Mouse (Mus musculus) testis, postnatal 10 days (tissue): ENCODE measurements around the gene Cyp21a1.
"Not testable (repeated sequence)": the region's sequence is repeated elsewhere in the genome, so short reads cannot be mapped to it uniquely, and the experiment has no call there.

Source experiments
- DNase-seq: peaks from one replicate; pipeline ENCODE4 v3.0.0; 2021; ENCODE audit warnings: low spot score

Cyp21a1 gene

DNA sequence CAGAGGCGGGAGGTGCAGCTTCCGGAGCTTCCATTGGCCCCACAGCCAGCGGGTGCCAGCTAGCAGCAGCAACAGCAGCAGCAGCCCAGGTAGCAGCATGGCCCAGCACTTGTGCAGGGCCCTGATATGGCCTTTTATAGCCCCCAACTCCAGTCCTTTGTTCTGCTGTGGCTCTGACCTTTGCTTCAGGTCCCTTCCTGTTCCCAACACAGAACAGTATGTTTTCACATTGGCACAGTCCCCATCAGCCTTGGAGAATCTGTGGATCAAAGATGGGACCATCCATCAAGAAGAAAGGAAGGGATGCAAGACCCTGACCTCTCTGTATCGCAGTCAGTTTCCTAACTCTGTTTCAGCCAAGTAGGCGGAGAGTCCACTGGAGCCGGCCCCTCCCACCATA lies at the start of gene Cyp21a1:
TSS of gene Cyp21a1 (minus strand) at position 261 of the 400 bp plus-strand sequence.
- DNase-seq, result not testable (repeated sequence)

DNA sequence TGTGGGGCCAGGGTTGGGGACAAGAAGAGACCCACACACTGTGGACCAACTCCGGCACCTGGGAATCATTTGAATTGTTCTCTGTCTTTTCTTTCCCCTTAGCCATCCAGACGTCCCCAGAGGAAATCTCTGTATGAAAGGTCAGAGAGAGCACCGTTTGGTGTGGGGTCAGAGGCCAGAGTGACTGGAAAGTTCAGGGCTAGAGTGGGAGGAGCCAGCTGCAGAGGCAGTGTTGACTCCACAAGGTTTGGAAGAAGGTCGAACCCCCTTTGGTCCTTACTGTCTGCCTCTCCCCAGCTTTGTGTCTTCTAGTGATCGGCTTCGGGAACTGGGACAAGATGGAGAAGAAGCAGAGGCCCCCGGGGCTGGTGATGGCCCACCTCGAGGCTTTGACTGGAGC lies 49.1 kb upstream of the Cyp21a1 start:
- DNase-seq, result no peak

DNA sequence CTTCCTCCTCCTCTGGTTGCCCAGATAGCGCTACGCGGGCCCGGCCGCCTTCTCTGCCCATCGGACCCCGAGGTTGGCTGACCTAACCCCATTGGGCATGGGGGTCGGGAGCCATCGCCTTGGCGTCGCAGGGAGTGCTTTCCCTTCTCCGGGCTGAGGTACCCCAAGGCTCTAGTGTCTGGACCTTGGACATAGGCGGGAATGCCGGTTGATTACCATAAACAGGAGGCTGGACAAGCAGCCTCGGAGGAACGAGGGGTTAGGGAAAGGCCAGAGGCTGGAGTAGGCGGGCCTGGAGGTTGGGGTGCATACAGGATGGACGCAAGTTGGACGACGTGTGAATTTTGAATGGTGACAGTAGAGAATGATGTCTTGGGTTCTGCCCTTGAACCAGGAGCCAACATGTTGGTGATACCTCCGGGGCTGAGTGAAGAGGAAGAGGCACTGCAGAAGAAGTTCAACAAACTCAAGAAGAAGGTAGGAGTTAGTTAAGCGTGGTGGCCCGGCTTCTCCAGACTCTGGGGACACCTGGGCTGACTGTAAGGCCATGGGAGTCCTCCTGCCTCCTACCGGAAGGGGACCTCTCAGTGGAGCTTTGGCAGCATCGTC lies 46.3 kb upstream of the Cyp21a1 start:
- DNase-seq, result no peak

DNA sequence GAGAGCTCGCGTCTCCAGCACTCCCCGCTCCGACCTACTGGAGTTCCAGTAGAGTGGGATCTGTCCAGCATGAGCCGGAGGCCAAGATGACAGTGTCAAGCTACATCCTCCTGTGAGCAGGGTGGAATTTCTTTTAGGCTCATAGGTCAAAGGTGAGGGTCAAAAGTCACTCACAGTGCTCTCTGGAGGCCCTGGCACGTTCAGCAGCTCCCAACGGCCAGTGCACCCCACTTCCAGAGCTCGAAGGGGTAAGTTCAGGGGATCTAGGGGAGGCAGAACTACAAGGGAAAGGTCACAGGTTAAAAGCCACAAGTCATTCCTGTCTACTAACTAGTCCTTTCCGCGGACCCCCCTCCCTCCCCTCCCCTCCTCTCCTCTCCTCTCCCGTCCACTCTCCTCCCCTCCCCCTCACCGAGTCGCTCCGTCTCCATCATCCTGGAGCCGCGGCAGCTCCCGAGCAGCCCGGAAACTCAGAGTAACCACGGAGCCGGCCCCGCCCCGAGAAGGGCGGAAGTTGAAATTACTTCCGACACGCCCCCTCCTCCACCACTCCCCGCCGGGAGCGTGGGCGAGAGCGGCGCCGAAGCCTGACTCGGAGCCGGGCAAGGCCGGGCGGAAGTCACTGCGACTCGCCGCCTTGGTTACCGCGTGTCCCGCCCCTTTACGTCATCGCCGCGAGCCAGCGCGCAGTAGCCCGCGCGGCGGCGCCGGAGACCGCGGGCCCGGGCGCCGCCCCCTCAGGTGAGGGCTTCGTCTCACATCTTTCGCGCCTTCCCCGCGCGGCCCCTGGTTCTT lies 45.6 kb upstream of the Cyp21a1 start, which contains the start of the genes Skiv2l and Nelfe:
TSS of gene Skiv2l (minus strand) at position 489 of the 795 bp plus-strand sequence.
TSS of gene Nelfe (plus strand) at position 670 of the 795 bp plus-strand sequence.
- DNase-seq, result peak; percentile 99

DNA sequence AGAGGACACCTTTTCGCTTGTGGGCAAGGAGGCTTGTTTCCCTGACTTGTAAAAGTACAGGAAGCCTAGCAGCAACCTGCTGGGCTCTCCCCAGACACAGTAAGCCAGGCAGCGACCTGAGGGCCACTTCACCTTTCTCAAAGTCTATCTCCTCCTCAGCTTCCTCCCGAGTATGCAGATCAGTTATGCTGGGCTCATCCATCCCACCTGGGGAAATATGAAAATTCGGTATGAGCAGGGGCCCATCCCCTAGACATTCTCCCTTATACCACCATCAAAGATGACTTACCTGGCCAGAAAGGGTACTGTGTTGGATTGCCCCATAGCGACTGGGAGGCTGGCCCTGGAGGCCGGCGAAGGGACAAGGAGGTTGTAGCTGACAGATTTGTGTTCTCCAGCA lies 43.3 kb upstream of the Cyp21a1 start:
- no peak for DNase-seq

DNA sequence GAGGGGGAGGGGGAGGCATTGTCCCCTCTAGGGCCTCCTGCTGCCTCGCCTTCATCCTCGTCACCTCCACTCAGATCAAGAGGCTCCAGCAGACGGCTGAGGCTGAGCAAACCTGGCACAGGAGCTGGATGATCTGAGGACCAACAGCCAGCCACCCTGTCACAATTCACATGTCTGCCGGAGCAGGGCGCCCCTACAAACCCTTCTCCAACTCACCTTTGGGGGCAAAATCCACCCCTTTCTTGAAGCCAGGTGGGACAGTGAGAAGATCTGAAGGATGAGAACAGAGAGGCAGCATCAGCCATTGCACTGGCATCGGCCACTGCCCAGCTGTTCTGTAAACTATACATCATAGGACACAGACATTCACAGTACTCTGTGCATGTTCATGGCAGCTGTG lies 42.8 kb upstream of the Cyp21a1 start:
- DNase-seq, result no peak

DNA sequence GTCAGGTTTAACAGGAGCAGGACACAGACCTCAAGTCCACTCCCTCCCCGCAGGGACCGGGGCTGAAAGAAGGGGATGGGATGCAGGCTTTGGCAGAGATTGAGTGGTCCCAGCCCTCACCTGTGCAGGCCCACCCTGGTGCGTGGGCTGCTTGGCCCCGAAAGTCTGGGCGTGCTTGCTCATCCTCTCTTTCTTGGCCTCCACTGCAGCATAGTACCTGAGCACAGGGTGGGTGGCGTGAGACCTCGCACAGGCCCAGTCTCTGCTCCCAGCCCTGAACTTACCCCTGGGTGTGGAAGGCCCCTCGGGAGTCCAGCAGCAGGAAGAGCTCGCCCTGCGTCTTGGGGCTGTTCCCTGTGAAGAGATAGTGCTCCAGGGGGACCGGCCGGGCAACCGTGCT lies 40.5 kb upstream of the Cyp21a1 start:
- no peak for DNase-seq

DNA sequence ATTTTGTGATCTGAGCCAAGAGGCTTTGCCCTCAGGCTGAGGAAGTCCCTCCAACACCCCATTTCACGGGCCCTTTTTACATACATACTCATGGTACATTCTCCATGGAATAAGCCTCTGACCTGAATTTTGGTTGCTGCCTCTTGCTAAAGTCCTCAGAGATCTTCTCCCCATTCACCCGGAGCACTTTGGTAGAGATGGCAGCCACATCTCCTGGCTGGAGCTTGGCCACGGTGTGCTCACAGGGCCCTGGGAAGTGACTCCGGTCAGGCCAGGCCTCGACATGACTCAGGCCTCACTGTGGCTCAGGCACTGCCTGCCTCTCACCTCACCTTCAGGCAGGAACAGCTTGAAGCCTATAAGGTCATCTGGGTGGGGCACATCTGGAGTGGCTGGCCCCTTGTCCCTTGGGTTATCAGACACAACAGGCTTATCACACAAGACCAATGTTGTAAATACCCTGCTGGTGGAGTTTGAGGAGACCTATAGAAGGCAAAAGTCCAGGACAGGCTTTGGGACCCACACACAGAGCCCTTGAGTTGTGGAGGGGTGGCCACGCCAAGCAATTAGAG lies 36.5 kb upstream of the Cyp21a1 start:
- DNase-seq, result no peak

DNA sequence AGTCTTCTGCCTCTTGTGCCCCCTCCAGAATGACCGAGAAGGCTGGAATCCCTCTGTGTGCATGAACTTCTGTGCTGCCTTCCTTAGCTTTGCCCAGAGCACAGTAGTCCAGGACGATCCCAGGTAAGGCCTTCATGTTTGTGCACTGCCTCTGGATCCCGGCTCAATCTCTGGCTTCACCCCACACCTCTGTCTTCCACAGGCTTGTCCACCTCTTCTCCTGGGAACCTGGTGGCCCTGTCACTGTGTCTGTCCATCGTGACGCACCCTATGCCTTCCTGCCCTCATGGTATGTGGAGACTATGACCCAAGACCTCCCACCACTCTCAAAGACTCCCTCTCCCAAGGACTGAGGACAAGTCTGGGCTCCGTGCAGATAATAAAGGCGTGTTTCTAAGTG lies 34.4 kb upstream of the Cyp21a1 start:
- no peak for DNase-seq

DNA sequence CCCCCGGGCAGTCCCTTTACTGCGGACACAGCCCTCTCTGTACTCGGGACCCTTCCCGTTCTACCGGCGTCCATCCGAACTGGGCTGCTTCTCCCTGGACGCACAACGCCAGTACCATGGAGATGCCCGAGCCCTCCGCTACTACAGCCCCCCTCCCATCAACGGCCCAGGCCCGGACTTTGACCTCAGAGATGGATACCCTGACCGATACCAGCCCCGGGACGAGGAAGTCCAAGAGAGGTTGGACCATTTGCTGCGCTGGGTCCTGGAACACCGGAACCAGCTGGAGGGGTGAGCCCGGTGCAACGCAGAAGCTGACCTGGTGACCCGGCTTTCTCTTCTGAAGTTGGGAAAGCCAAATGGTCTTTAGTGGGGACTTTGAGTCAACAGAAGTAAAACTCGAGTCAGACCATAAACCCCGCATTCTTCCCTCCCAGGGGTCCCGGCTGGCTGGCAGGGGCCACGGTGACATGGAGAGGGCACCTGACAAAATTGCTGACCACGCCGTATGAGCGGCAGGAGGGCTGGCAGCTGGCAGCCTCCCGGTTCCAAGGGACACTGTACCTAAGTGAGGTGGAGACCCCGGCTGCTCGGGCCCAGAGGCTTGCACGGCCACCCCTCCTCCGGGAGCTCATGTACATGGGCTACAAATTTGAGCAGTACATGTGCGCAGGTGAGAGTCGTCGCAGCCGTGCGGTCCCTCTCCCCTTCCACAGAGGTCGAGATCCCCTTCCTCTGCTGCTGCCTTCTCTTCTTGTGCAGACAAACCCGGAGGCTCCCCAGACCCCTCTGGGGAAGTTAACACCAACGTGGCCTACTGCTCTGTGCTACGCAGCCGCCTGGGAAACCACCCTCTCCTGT lies 33.3 kb upstream of the Cyp21a1 start:
- no peak for DNase-seq

DNA sequence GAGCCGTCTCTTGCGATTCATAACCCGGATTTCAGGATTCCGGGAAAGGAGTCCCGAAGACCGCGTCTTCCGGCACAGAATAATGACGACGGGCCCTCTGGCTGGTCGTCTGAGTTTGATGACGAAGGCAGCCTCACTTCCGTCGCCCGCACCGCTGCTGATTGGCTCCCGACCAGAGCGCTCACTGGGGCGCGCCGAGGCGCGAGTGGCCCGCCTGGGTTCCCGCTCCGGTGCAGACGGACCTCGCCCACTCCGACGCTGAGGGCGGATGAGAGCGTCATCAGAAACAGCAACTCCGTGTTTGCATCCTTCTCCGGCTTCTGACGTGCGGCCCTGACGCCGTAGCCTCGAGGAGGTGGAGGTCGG lies 32.5 kb upstream of the Cyp21a1 start, which contains the start of the genes Stk19 and Dxo:
TSS of gene Stk19 (minus strand) at position 90 of the 366 bp plus-strand sequence.
TSS of gene Dxo (plus strand) at position 164 of the 366 bp plus-strand sequence.
- DNase-seq, result peak; percentile 97

DNA sequence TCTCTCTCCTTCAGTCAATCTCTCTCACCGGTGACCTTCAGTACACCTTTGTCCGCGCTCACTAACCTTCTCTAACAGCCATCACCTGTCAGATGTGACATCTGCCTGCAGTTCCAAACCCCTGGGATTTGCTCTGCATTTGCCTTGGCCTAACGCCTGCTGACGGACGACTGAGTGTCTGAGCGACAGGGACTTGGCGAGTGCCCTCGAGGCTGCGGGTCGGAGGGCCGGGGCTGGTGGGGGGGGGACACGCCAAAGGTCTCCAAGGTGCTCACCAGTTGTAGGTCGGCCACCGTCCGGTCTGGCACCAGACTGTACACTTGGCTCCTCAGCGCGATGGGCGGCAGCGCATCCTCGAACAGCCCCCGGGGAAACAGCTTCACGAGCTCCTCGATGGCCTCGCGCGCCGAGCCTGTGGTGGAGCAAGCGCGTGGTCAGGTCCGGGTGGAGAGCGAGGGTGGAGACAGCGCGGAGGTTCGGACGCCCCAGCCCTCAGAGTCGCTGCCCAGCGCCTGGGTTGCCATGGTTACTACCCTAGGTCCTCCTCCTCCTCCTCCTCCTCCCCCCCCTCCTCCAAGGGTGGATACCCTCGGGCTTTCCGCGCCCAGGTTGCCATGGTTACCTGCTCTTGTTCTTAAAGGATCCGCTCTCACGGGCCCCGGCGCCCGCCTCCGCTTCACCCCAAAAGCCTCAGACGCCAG lies 31.9 kb upstream of the Cyp21a1 start:
- DNase-seq, result no peak

DNA sequence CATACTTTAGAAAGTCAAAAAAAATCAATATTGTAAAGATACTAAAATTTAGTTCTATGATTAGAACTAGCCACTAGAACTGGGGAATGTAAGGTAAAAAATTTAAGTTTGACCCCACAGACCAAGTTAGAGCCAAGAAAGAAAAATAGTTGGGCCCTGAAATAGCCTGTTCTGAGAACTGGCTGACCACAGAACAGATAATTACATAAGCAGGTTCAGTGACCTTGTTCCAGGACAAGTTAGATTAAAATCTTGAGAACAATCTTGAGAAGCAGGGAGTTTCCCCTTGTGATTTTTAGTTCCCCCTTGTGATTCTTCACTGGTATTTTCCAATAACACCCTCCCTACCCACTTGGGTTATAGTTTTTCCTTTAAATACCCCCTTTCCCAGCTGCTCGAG lies 26.4 kb upstream of the Cyp21a1 start:
- not testable (repeated sequence) for DNase-seq

DNA sequence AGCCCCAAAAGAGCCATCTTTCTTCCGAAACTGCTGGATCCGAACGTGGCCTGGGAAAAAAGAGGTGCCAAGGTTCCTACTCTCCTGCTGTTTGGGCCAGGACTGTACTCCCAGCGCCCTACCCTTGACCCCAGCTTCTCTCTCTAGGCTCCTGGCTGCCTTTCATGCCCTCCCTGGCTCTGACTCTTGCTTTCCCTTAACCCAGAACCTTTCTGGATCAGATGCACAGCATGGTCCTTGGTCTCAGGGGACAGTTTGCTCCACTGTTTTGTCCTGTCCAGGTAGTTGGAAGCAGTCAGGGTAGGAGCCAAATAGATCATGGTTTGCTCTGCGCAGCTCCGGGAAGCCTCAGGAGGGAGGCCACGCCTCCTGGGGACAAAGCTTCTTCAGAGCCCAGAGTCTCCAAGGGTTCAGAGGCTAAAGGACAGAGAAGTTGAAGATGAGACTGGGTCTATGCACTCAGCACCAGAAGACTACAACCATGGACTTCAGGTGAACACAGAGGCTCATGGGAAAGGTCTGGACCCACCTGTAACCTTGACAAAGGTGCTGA lies 10.5 kb upstream of the Cyp21a1 start:
- DNase-seq, result no peak

DNA sequence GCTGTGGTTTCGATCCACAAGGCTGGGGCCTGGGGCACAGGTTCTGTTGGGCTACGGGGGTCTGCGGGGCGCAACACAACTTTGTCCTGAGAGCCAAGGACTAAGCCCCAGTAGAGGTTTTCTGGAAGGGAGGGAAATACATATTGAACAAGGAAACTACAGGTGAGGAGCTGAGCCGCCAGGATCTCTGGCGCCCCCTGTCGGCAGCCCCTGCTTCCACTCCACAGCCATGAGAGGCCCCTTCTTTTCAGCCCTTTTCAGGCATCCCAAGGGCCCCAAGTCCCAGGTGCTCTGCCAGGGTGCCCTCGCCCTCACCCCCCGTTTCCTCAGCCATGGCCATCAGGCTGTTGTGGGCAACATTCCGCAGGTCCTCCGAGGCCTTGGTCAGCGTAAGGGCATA lies 9.4 kb upstream of the Cyp21a1 start:
- peak; percentile 74 for DNase-seq

DNA sequence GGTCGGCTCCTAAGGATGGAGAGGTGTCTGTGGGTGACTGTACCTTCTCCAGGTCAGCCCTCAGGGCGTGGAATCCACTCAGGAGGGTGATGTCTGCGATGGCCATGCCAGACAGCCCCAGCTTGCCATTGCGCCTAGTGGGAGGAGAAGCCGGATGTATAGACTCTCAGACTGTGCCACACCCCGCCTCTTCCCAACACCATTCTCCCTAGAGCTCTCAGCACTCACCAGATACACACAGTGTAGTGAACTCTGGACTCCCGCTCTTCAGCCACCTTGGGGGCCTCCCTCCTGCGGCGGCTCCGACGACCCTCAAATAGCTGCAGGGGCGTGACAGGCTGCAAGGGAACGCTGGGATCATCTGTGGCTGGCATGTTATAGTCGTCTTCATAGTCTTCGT lies 6.9 kb upstream of the Cyp21a1 start:
- DNase-seq, result no peak

DNA sequence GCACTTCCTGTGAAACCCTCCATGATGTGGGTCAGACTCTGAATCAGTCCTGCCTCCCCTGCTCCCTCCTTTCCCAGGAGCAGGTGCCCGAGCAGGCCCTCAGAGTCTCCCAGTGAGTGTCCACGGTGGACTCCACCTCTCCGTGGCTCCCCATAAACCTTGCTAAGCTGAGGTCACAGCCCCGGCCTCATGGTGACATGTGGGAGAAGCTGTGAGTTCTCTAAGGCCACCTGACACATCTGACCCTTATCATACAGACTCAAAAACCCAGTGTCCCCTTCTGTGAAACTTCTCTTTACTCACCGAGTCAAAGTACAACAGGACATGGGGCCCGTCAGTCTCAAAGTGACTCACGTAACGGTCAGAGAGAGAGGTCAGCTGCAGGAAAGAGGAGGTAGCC lies 6.5 kb upstream of the Cyp21a1 start:
- not testable (repeated sequence) for DNase-seq

DNA sequence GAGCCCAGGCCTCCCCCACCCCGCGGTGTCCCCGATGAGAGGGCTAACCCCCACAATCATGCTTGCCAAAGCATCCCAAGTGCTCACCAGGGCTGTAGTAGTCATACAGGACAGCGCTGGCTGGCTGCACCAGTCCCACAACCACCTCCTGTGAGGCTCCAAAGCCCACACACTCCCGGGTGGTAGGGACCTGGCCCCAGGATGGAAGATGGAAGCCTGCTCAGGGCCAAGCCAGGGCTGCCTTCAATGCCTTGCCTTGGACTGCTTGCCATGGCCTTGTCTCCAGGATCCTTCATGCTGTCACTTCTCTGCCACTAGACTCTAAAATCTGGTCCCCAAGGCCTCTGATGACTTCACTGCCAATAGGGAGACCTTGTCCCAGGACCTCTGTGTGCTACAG lies 6.0 kb upstream of the Cyp21a1 start:
- DNase-seq, result peak; percentile 31

DNA sequence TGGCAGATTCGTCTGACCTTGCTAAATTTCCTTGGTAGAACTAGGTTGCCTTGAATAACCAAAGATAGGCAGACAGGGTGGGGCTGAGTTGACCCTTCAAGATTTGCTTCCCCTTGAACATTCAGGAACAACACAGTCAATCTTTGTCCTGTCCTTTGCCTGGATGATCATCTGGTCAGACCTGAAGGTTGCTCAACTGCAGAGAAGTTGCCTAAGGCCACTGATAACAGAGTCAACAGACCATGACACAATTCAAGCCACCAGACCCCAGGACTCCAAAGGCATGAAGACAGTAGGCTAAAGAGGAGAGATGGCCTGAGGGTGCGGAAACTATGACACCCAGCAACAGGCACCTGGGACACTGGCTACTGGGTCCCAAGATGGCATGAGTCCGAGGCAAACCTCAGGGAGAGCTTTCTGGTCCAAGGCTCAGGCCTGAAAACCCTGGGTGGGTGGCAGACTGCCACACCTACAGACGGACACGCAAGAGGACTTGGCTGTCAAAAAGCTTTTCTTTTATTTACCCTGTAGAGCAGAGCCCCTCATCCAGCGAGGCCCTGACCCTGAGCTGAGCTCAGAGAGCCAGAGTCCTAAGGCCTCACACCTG lies 4.3 kb upstream of the Cyp21a1 start:
- DNase-seq, result peak; percentile 34

DNA sequence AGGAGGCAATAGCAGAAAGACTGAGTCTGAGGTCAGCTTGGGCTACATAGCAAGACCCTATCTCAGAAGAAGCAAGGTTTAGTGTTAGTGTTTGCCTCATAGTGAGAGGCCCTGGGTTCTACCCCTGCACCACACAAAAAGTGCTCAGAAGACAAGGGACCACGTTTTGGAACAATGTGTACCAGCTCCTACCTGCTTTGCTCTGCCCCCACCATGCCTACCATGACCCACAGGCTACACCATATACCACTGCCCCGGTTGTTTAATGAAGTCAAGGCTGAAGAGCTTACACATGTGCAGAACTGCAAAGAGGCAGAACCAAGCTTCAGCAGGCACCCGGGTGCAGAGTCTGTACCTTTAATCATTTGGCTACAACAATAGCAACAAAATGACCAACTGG lies 2.8 kb upstream of the Cyp21a1 start:
- no peak for DNase-seq
